ENCODE assay signal across 8 mouse cellular contexts in the genomic region with DNA sequence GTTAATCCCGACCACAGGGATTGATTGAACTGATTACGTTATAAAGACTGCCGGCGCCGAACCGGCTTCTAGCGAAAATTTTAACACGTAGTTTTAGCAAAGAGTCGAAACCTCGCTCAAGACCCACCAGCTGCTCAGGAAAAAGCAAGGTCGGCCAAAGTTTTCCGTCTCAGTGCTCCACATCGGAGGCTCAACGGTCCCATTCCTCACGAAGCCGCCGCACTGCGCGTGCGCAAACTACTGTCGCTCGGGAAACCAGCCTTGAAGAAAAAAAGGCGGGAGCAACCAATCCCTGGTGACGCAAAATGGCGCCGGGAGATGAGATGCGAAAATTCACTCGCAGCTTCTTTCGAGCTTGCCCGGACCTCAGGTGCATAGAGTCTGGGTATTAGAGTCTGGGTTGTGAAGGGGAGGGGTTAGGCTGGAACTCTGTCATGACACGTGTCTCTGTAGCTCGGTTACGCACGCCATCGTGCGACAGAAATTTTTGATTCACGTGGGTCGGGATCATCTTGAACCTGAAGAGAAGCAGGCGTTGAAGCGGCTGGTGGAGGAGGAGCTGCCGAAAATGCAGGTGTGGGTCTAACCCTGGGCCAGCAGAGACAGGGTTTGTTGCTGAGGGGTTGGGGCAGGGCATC. TPM values are rescaled to one million over a fixed set of nuclear protein-coding genes. Genes with fewer than 3 reads are reported as not detected.
DNase-seq lines count a peak whose midpoint lies in the region; ATAC-seq lines count a peak whose summit lies in the region.

A gene (minus strand): TSS at position 231 of the 638 bp plus-strand sequence.

- no peaks in the 10 kb centered on the region for H3K9me3 ChIP-seq in heart, embryonic 14.5 days (ENCODE audit: control insufficient read depth, low read length)
- no peaks in the 10 kb centered on the region for H3K9me3 ChIP-seq in liver, embryonic 13.5 days (replicated peaks)
- H3K9me3 ChIP-seq in stomach, embryonic 16.5 days (replicated peaks; ENCODE audit: control insufficient read depth, low read length) = no peaks in the 10 kb centered on the region

- H3K27me3 ChIP-seq in heart, embryonic 14.5 days (ENCODE audit: control insufficient read depth, insufficient read depth, low read length) = no peaks in the 10 kb centered on the region
- H3K27me3 ChIP-seq in liver, embryonic 13.5 days = no peaks in the 10 kb centered on the region
- H3K27me3 ChIP-seq in stomach, embryonic 16.5 days (ENCODE audit: control insufficient read depth, insufficient read depth, low read length) = no peaks in the 10 kb centered on the region

- under 1% methylated on average over 41 of the region's 41 CpGs for WGBS in heart, embryonic 14.5 days
- under 1% methylated on average over 41 of the region's 41 CpGs for WGBS in liver, embryonic 13.5 days (ENCODE audit: insufficient replicate concordance)
- under 1% methylated on average over 41 of the region's 41 CpGs for WGBS in stomach, embryonic 16.5 days

- DNase-seq in CD4-positive, CD25-positive, alpha-beta regulatory T cell, adult 2 months (ENCODE audit: low read depth, low spot score) = peak; percentile 95
- DNase-seq in fibroblast of lung, adult 2 months (ENCODE audit: low read depth) = peak; percentile 75
- peak; percentile 96 for DNase-seq in kidney, postnatal 14 days
- peak; percentile 87 for DNase-seq in liver, embryonic 13.5 days
- peak; percentile 94 for DNase-seq in neural tube, embryonic 10.5 days (ENCODE audit: extremely low spot score, low spot score)

- H3K9ac ChIP-seq in heart, embryonic 14.5 days (ENCODE audit: low read length) = peak within 1 kb of the TSS; percentile 83
- peak within 1 kb of the TSS; percentile 88 for H3K9ac ChIP-seq in liver, embryonic 13.5 days
- H3K9ac ChIP-seq in stomach, embryonic 16.5 days (ENCODE audit: low read length) = peak within 1 kb of the TSS; percentile 84

- H3K4me3 ChIP-seq in brown adipose tissue, adult 24 weeks (ENCODE audit: insufficient read depth, low read depth, low read length) = peak within 1 kb of the TSS; percentile 96
- peak within 1 kb of the TSS; percentile 64 to 89 for H3K4me3 ChIP-seq in heart, embryonic 14.5 days (ENCODE audit: control insufficient read depth in 1 of 2, insufficient read depth in 1 of 2, low read depth in 1 of 2, low read length in 2 of 2)
- H3K4me3 ChIP-seq in liver, embryonic 13.5 days (replicated peaks) = peak within 1 kb of the TSS; percentile 77
- H3K4me3 ChIP-seq in stomach, embryonic 16.5 days (replicated peaks; ENCODE audit: low read length) = peak within 1 kb of the TSS; percentile 73

- H3K4me2 ChIP-seq in heart, embryonic 14.5 days (ENCODE audit: low read length) = peak within 1 kb of the TSS; percentile 77
- H3K4me2 ChIP-seq in liver, embryonic 13.5 days = peak within 1 kb of the TSS; percentile 94
- peak within 1 kb of the TSS; percentile 88 for H3K4me2 ChIP-seq in stomach, embryonic 16.5 days (ENCODE audit: low read depth, low read length)

- ATAC-seq in heart, embryonic 14.5 days (ENCODE audit: insufficient number of reproducible peaks, insufficient read depth, low FRiP score, low read depth) = peak; percentile 52
- peak; percentile 63 for ATAC-seq in liver, embryonic 13.5 days (ENCODE audit: low read depth)
- ATAC-seq in stomach, embryonic 16.5 days (ENCODE audit: insufficient read depth, low FRiP score) = peak; percentile 75

- H3K27ac ChIP-seq in brown adipose tissue, adult 24 weeks (replicated peaks; ENCODE audit: low read depth, low read length) = peak within 1 kb of the TSS; percentile 75
- H3K27ac ChIP-seq in heart, embryonic 14.5 days (replicated peaks in 1 of 2; ENCODE audit: control insufficient read depth in 1 of 2, insufficient read depth in 1 of 2, low read depth in 2 of 2, low read length in 2 of 2) = peak within 1 kb of the TSS; percentile 74 to 82
- H3K27ac ChIP-seq in liver, embryonic 13.5 days = peak within 1 kb of the TSS; percentile 79
- H3K27ac ChIP-seq in stomach, embryonic 16.5 days (ENCODE audit: low read length) = peak within 1 kb of the TSS; percentile 83

- H3K4me1 ChIP-seq in brown adipose tissue, adult 24 weeks (ENCODE audit: control insufficient read depth, insufficient read depth, insufficient read length, low read length) = peaks cover 4% of the 10 kb centered on the region; the same call in 1 of the 2 replicates
- H3K4me1 ChIP-seq in heart, embryonic 14.5 days (ENCODE audit: control insufficient read depth in 2 of 2, insufficient read depth in 2 of 2, low read length in 2 of 2) = peaks cover 11 to 20% of the 10 kb centered on the region in 2 experiments
- H3K4me1 ChIP-seq in liver, embryonic 13.5 days (replicated peaks) = peaks cover 45% of the 10 kb centered on the region
- peaks cover 23% of the 10 kb centered on the region for H3K4me1 ChIP-seq in stomach, embryonic 16.5 days (ENCODE audit: control insufficient read depth, insufficient read depth, low read length)

- H3K36me3 ChIP-seq in heart, embryonic 14.5 days (ENCODE audit: control insufficient read depth, insufficient read depth, low read length) = peaks cover 68% of the 10 kb centered on the region
- peaks cover 68% of the 10 kb centered on the region for H3K36me3 ChIP-seq in liver, embryonic 13.5 days
- H3K36me3 ChIP-seq in stomach, embryonic 16.5 days (ENCODE audit: control insufficient read depth, insufficient read depth, low read length) = peaks cover 11% of the 10 kb centered on the region; the same call in 1 of the 2 replicates

RNA-seq across cellular contexts. Expression of the gene that starts here (rescaled TPM):
- 16.4 and 27.1 TPM in 2 replicates for polyA plus RNA-seq in brown adipose tissue, adult 24 weeks (2012; ENCODE audit: insufficient read depth, insufficient read length, missing spikeins)
- 47.9 and 51.9 TPM in 2 replicates for polyA plus RNA-seq in heart, embryonic 14.5 days (2014; fragmentation: Nextera tagmentation; extraction: Ambion mirVana)
- 55.2 and 65.3 TPM in 2 replicates for polyA plus RNA-seq in liver, embryonic 13.5 days (2015; fragmentation: Nextera tagmentation; extraction: Ambion mirVana)
- polyA plus RNA-seq in stomach, embryonic 16.5 days (2015; fragmentation: Nextera tagmentation; extraction: Ambion mirVana) = 62.2 and 64.8 TPM in 2 replicates

Comparison
In these comparisons a context has a peak if more than half of its experiments do, and no peak if none do; other contexts are left out.
1. Peak in every context shown above with its lines: DNase-seq, ATAC-seq, H3K4me3 ChIP-seq and H3K27ac ChIP-seq.